Mouse (Mus musculus) gastrocnemius, postnatal 10 days (tissue): Measurements from ENCODE around the gene E330009J07Rik. TPM values are rescaled to one million over a fixed set of nuclear protein-coding genes. Genes with fewer than 3 reads are reported as not detected.

Source experiments
- DNase-seq: peaks from one replicate; pipeline ENCODE4 v3.0.0; 2021; ENCODE audit warnings: mixed read lengths
- total RNA-seq, 2 experiments: library from RNA; stranded (reverse); gene quantifications; 2 replicates each; pipeline ENCODE4 v1.2.3; 2021

Gene E330009J07Rik
- total RNA-seq, 2 experiments from 2014 or later, result 3.7 to 3.8 TPM

GRCm38 (mm10) chr6:40430251-40430650 is 5.7 kb downstream of the E330009J07Rik start:
- DNase-seq, result no peak

GRCm38 (mm10) chr6:40429521-40429931 is 6.4 kb downstream of the E330009J07Rik start:
- no peak for DNase-seq

GRCm38 (mm10) chr6:40428696-40429095 is 7.2 kb downstream of the E330009J07Rik start:
- DNase-seq, result no peak

GRCm38 (mm10) chr6:40427441-40427840 is 8.5 kb downstream of the E330009J07Rik start:
- DNase-seq, result no peak

- no peak for DNase-seq
Observed at GRCm38 (mm10) chr6:40423774-40424173, 12.2 kb downstream of the E330009J07Rik start.

- no peak for DNase-seq
Observed at GRCm38 (mm10) chr6:40423013-40423412, 12.9 kb downstream of the E330009J07Rik start.

- no peak for DNase-seq
Observed at GRCm38 (mm10) chr6:40421099-40421498, 14.8 kb downstream of the E330009J07Rik start.

GRCm38 (mm10) chr6:40418386-40418785 is 17.5 kb downstream of the E330009J07Rik start:
- no peak for DNase-seq

GRCm38 (mm10) chr6:40415799-40416198 is 20.1 kb downstream of the E330009J07Rik start:
- no peak for DNase-seq

- DNase-seq, result no peak
Observed at GRCm38 (mm10) chr6:40413565-40413964, 22.4 kb downstream of the E330009J07Rik start.

GRCm38 (mm10) chr6:40413046-40413445 is 22.9 kb downstream of the E330009J07Rik start:
- DNase-seq, result no peak

GRCm38 (mm10) chr6:40411085-40411484 is 24.9 kb downstream of the E330009J07Rik start:
- DNase-seq, result no peak

- DNase-seq, result no peak
Observed at GRCm38 (mm10) chr6:40403640-40404285, 32.2 kb downstream of the E330009J07Rik start.

GRCm38 (mm10) chr6:40402031-40402430 is 33.9 kb downstream of the E330009J07Rik start:
- no peak for DNase-seq

- peak; percentile 44 for DNase-seq
Observed at GRCm38 (mm10) chr6:40393213-40393612, 42.7 kb downstream of the E330009J07Rik start.

GRCm38 (mm10) chr6:40390975-40391374 is 45.0 kb downstream of the E330009J07Rik start:
- no peak for DNase-seq

- DNase-seq, result no peak
Observed at GRCm38 (mm10) chr6:40388660-40389059, 47.3 kb downstream of the E330009J07Rik start.

- DNase-seq, result no peak
Observed at GRCm38 (mm10) chr6:40385682-40386081, 50.3 kb downstream of the E330009J07Rik start.

- no peak for DNase-seq
Observed at GRCm38 (mm10) chr6:40381908-40382307, 54.0 kb downstream of the E330009J07Rik start.

- DNase-seq, result no peak
Observed at GRCm38 (mm10) chr6:40380181-40380580, 55.8 kb downstream of the E330009J07Rik start.

- no peak for DNase-seq
Observed at GRCm38 (mm10) chr6:40371031-40371430, 64.9 kb downstream of the E330009J07Rik start.

- no peak for DNase-seq
Observed at GRCm38 (mm10) chr6:40353360-40353759, 82.6 kb downstream of the E330009J07Rik start.
